12 mouse cellular contexts compared by ENCODE assay signal in the genomic region with DNA sequence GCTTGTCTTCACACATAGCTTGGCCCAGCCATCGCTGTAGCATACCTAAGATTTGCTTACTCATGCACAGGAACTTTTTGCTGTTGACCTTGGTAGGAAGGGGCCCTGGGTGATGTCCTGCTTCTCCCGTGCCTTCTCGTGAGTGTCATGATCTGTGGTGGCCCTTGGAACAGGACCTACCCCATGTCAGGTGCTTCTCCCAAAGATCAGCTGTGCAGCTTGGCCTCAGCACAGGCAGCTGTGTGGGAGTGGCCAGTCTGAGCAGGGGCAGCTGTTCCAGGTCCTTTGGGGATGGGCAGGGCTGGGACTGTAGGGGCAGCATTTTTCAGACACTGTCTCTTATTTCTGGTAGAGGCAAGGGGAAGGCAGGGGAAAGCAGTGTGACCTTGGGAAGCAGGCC. TPM values are rescaled to one million over a fixed set of nuclear protein-coding genes. Genes with fewer than 3 reads are reported as not detected.
DNase-seq lines count a peak whose midpoint lies in the region; ATAC-seq and TF ChIP-seq lines count a peak whose summit lies in the region.
"Had no signal": no experiment of that assay in that cellular context is flagged by ENCODE, and none has a peak within 500 bp of the region (broad histone marks: within the 10 kb centered on the region; RNA-seq: fewer than 3 reads in every experiment).

No protein-coding gene starts in this region.

- no peaks in the 10 kb centered on the region for H3K9me3 ChIP-seq in limb, embryonic 15.5 days
- H3K9me3 ChIP-seq: embryonic facial prominence, embryonic 12.5 days; midbrain, embryonic 12.5 days had no signal

- no peak overlapping the region for H3K9ac ChIP-seq in limb, embryonic 15.5 days
- H3K9ac ChIP-seq: embryonic facial prominence, embryonic 12.5 days; midbrain, embryonic 12.5 days had no signal

- TF ChIP-seq CTCF in gastrocnemius, adult 2 months (IDR thresholded peaks at IDR 0.05): no peak

- ATAC-seq in limb, embryonic 15.5 days (ENCODE audit: insufficient number of reproducible peaks, low FRiP score, low TSS enrichment, low read depth): peak; percentile 83; the same call in 1 of the 2 replicates
- ATAC-seq: inflammation-experienced regulatory T-cells, adult 6 months had no signal

- H3K4me1 ChIP-seq in limb, embryonic 15.5 days: no peaks in the 10 kb centered on the region
- H3K4me1 ChIP-seq: embryonic facial prominence, embryonic 12.5 days; midbrain, embryonic 12.5 days had no signal

- H3K4me2 ChIP-seq in limb, embryonic 15.5 days: no peak overlapping the region
- H3K4me2 ChIP-seq: embryonic facial prominence, embryonic 12.5 days; midbrain, embryonic 12.5 days had no signal

- H3K36me3 ChIP-seq in limb, embryonic 15.5 days: peaks cover 29% of the 10 kb centered on the region

- no peak overlapping the region for H3K4me3 ChIP-seq in gastrocnemius, adult 2 months
- H3K4me3 ChIP-seq in limb, embryonic 15.5 days: no peak overlapping the region
- H3K4me3 ChIP-seq: embryonic facial prominence, embryonic 12.5 days; midbrain, embryonic 12.5 days had no signal

- 76% methylated on average over 3 of the region's 3 CpGs for WGBS in limb, embryonic 15.5 days

- peak; percentile 18 for DNase-seq in embryo, embryonic 11 days
- no peak for DNase-seq in embryo, embryonic 10 days (ENCODE audit: low spot score)
- peak; percentile 39 for DNase-seq in lung, postnatal 10 days
- no peak for DNase-seq in lung, postnatal 4 days
- peak; percentile 81 for DNase-seq in gastrocnemius, adult 2 months
- no peak for DNase-seq in left cerebral cortex, adult 11 months (ENCODE audit: low spot score)
- no peak for DNase-seq in thymus, postnatal 14 days

- peak overlapping the region; percentile 76 for H3K27ac ChIP-seq in gastrocnemius, adult 2 months
- no peak overlapping the region for H3K27ac ChIP-seq in limb, embryonic 15.5 days
- H3K27ac ChIP-seq: embryonic facial prominence, embryonic 12.5 days; midbrain, embryonic 12.5 days had no signal

- intact Hi-C loops in gastrocnemius, adult 2 months (cut with DNase I): no loop called here

- no peaks in the 10 kb centered on the region for H3K27me3 ChIP-seq in limb, embryonic 15.5 days
- H3K27me3 ChIP-seq: embryonic facial prominence, embryonic 12.5 days; midbrain, embryonic 12.5 days had no signal

RNA-seq across cellular contexts. Expression of a gene that starts 14.5 kb away (rescaled TPM):
- 10 to 100 TPM; 24.9 to 28.7 TPM for total RNA-seq in gastrocnemius, adult 2 months (2021)
- polyA plus RNA-seq in limb, embryonic 15.5 days (2015; fragmentation: Nextera tagmentation; extraction: Ambion mirVana): 5.7 and 6.9 TPM in 2 replicates

RNA-seq across cellular contexts. Expression of a gene that starts 32.5 kb away (rescaled TPM):
- total RNA-seq in gastrocnemius, adult 2 months (2021): 10 to 100 TPM; 10.4 to 10.7 TPM
- 18.4 and 19.0 TPM in 2 replicates for polyA plus RNA-seq in limb, embryonic 15.5 days (2015; fragmentation: Nextera tagmentation; extraction: Ambion mirVana)

RNA-seq across cellular contexts. Expression of a gene that starts 38.4 kb away (rescaled TPM):
- total RNA-seq in gastrocnemius, adult 2 months (2021): not detected
- polyA plus RNA-seq in limb, embryonic 15.5 days (2015; fragmentation: Nextera tagmentation; extraction: Ambion mirVana): not detected in 2 replicates
- total RNA-seq: left cerebral cortex, postnatal 25 days had no signal
- polyA plus RNA-seq: embryonic facial prominence, embryonic 12.5 days; inflammation-experienced regulatory T-cells, adult 6 months had no signal

RNA-seq across cellular contexts. Expression of a gene that starts 53.0 kb away (rescaled TPM):
- 10 to 100 TPM in 1 of 2 experiments, 1 to 10 TPM in 1; 9.0 to 11.5 TPM for total RNA-seq in gastrocnemius, adult 2 months (2021)
- 22.3 and 25.2 TPM in 2 replicates for polyA plus RNA-seq in limb, embryonic 15.5 days (2015; fragmentation: Nextera tagmentation; extraction: Ambion mirVana)

Comparison
In these comparisons a context has a peak if more than half of its experiments do, and no peak if none do; other contexts are left out.
1. DNase-seq: peak in embryo, embryonic 11 days (single experiment), lung, postnatal 10 days (single experiment) and gastrocnemius, adult 2 months (single experiment); none in embryo, embryonic 10 days (single experiment), lung, postnatal 4 days (0 of 2), left cerebral cortex, adult 11 months (single experiment) and thymus, postnatal 14 days (single experiment).